In the genomic region with DNA sequence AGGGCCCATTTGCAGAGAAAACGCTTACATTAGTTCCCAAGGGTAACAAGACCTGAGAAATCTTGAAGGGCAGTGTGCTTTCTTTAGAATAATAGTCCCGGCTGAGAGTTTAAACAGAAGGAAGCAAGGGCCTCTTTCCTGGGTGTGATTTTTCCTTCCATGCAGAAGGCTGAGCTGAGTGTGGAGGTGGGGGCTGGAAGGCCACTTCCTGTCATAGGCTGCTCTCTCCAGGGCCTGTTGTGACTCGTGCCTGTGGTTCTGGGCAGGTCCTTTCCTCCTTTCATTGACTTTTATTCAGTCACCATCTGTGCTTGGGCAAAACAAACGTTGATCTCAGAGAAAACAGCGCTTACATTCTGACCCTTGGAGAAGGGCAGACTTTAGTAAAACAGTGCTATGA, we compare ENCODE assay signal across 9 mouse cellular contexts. TPM values are rescaled to one million over a fixed set of nuclear protein-coding genes. Genes with fewer than 3 reads are reported as not detected.
DNase-seq lines count a peak whose midpoint lies in the region; ATAC-seq and TF ChIP-seq lines count a peak whose summit lies in the region.
"Had no signal": no experiment of that assay in that cellular context is flagged by ENCODE, and none has a peak within 500 bp of the region (broad histone marks: within the 10 kb centered on the region; RNA-seq: fewer than 3 reads in every experiment).

No protein-coding gene starts in this region.

- 39% methylated on average over 5 of the region's 5 CpGs for WGBS in heart, embryonic 10.5 days
- 23% methylated on average over 5 of the region's 5 CpGs for WGBS in lung, embryonic 15.5 days

- H3ac ChIP-seq in C2C12 (ENCODE audit: control insufficient read depth, insufficient read length, low read depth) = no peak overlapping the region

- H3K4me2 ChIP-seq in lung, embryonic 15.5 days = peak overlapping the region; percentile 82

- peak overlapping the region; percentile 88; the same call in 1 of the 2 replicates for H3K27ac ChIP-seq in heart, embryonic 10.5 days
- H3K27ac ChIP-seq in lung, embryonic 15.5 days = peak overlapping the region; percentile 94

- H3K4me3 ChIP-seq in C2C12 (ENCODE audit: insufficient read depth, poor library complexity, severe bottlenecking) = peak overlapping the region; percentile 39
- H3K4me3 ChIP-seq in heart, embryonic 10.5 days = peak overlapping the region; percentile 68
- H3K4me3 ChIP-seq in lung, embryonic 15.5 days = peak overlapping the region; percentile 61

- H3K4me1 ChIP-seq in heart, embryonic 10.5 days = peaks cover 11% of the 10 kb centered on the region; the same call in 1 of the 2 replicates
- H3K4me1 ChIP-seq in lung, embryonic 15.5 days = peaks cover 26% of the 10 kb centered on the region; the same call in 1 of the 2 replicates

- TF ChIP-seq CTCF in C2C12 (IDR thresholded peaks at IDR 0.05; ENCODE audit: control insufficient read depth, insufficient read depth, insufficient read length) = no peak

- peaks cover 2% of the 10 kb centered on the region for H3K79me3 ChIP-seq in C2C12 (ENCODE audit: low read depth)

- peaks cover 11% of the 10 kb centered on the region for H3K79me2 ChIP-seq in C2C12 (ENCODE audit: control insufficient read depth, insufficient read depth)

- no peaks in the 10 kb centered on the region for H3K9me3 ChIP-seq in heart, embryonic 10.5 days
- H3K9me3 ChIP-seq in lung, embryonic 15.5 days = no peaks in the 10 kb centered on the region

- H3K9ac ChIP-seq in lung, embryonic 15.5 days = peak overlapping the region; percentile 64

- ATAC-seq in lung, embryonic 15.5 days (ENCODE audit: borderline replicate concordance, extremely low read depth, low FRiP score, low TSS enrichment) = peak; percentile 44; the same call in 1 of the 2 replicates

- DNase-seq in 3134 (ENCODE audit: extremely low read depth, insufficient read length, low spot score) = peak; percentile 61
- no peak for DNase-seq in heart, embryonic 10.5 days (ENCODE audit: low spot score)
- peak; percentile 25 for DNase-seq in kidney, adult 18-20 months
- peak; percentile 32 for DNase-seq in urinary bladder, adult 2 months (ENCODE audit: low spot score)
- DNase-seq in layer of hippocampus, postnatal 36 days = no peak
- no peak for DNase-seq in spleen, postnatal 10 days (ENCODE audit: low spot score in 2 of 2)

- no peaks in the 10 kb centered on the region for H3K27me3 ChIP-seq in C2C12 (ENCODE audit: control insufficient read depth, insufficient read depth, insufficient read length)
- peaks cover 24% of the 10 kb centered on the region; the same call in 1 of the 2 replicates for H3K27me3 ChIP-seq in heart, embryonic 10.5 days (ENCODE audit: insufficient read depth, poor library complexity, severe bottlenecking)
- H3K27me3 ChIP-seq in lung, embryonic 15.5 days = no peaks in the 10 kb centered on the region

- no peaks in the 10 kb centered on the region for H3K36me3 ChIP-seq in C2C12 (ENCODE audit: control insufficient read depth, insufficient read depth)
- no peaks in the 10 kb centered on the region for H3K36me3 ChIP-seq in heart, embryonic 10.5 days
- no peaks in the 10 kb centered on the region for H3K36me3 ChIP-seq in lung, embryonic 15.5 days

TF ChIP-seq in C2C12, 6 proteins besides CTCF, POLR2A, EP300 and RAD21:
- TF ChIP-seq MAX (IDR thresholded peaks at IDR 0.05) = peak; percentile 20
- TF ChIP-seq USF1 (IDR thresholded peaks at IDR 0.05; ENCODE audit: low read depth) = no peak

RNA-seq across cellular contexts. Expression of gene Cav2, which starts 1.2 kb away (rescaled TPM):
- 3.4 TPM for polyA plus RNA-seq in C2C12 (2012; fragmentation: generic; extraction: Trizol)
- polyA plus RNA-seq in heart, embryonic 10.5 days (2016; fragmentation: Nextera tagmentation; extraction: Ambion mirVana) = 7.4 and 10.0 TPM in 2 replicates
- polyA plus RNA-seq in lung, embryonic 15.5 days (2015; fragmentation: Nextera tagmentation; extraction: Ambion mirVana) = 88.0 and 91.2 TPM in 2 replicates
- polyA plus RNA-seq in urinary bladder, adult 2 months (2012; rRNA removed) = 64.5 and 79.9 TPM in 2 replicates
- total RNA-seq in layer of hippocampus, postnatal 36 days (2021) = 10 to 100 TPM; 19.9 to 23.3 TPM

RNA-seq across cellular contexts. Expression of gene Cav1, which starts 24.0 kb away (rescaled TPM):
- 24.5 TPM for polyA plus RNA-seq in C2C12 (2012; fragmentation: generic; extraction: Trizol)
- 28.2 and 36.1 TPM in 2 replicates for polyA plus RNA-seq in heart, embryonic 10.5 days (2016; fragmentation: Nextera tagmentation; extraction: Ambion mirVana)
- polyA plus RNA-seq in lung, embryonic 15.5 days (2015; fragmentation: Nextera tagmentation; extraction: Ambion mirVana) = 453 and 528 TPM in 2 replicates
- polyA plus RNA-seq in urinary bladder, adult 2 months (2012; rRNA removed) = 673 and 863 TPM in 2 replicates
- 10 to 100 TPM; 18.7 to 24.5 TPM for total RNA-seq in layer of hippocampus, postnatal 36 days (2021)
- total RNA-seq: neutrophil, adult 5-6 weeks had no signal

Comparison
In these comparisons a context has a peak if more than half of its experiments do, and no peak if none do; other contexts are left out.
1. DNase-seq: peak in 3134 (single experiment), kidney, adult 18-20 months (single experiment) and urinary bladder, adult 2 months (single experiment); none in heart, embryonic 10.5 days (single experiment), layer of hippocampus, postnatal 36 days (0 of 2) and spleen, postnatal 10 days (0 of 2).
2. RNA of gene Cav1, which starts 24.0 kb away (polyA plus RNA-seq): 673 to 863 TPM in urinary bladder, adult 2 months and 453 to 528 TPM in lung, embryonic 15.5 days; 28.2 to 36.1 TPM in heart, embryonic 10.5 days and 24.5 TPM in C2C12 (single experiment); every median in the first group is over 10 times any median in the second.
3. Peak in every context shown above with its lines, with median percentiles within 50 percentile points of each other: H3K4me3 ChIP-seq.